Mouse (Mus musculus): ENCODE results near the gene Mdm2. TPM values are rescaled to one million over a fixed set of nuclear protein-coding genes. Genes with fewer than 3 reads are reported as not detected.

Mdm2 gene
- polyA plus RNA-seq, 1 experiment = 36.0 TPM

DNA sequence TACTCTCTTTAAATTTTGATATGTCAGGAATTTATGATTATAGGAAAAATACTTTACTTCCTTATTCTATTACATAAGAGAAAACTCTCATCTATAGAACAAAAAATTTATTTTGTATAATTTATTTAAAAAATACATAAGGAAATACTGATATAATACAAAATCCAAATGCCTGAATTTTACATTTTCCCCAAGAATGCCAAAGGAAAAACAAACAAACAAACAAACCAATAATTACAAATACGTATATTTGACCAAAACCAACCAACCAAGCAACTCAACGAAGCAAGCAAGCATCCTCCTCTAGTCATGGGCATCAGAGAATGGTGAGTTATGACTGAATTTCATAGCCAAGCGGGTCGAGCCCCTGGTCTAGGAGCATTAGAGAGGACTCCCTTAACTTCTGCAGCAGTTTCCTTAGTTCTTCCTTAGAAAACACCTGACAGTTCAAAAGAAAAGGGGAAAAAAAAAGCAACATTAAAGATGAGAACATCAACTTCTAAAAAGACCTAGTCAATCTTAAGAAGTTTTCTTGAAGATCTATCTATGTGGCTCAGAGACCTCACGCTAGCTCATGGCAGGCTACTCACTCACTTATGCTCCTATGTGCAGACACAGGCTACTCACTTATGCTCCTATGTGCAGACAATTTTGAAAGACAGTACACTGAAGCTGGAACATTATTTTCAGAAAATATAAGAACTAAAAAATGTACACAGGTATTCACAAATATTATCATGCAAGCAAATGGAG is 40.1 kb upstream of the Mdm2 start:
- Histone ChIP-seq H3K79me3 (ENCODE audit: low read depth) (no peaks in the 10 kb centered on the region), H3K79me2 (ENCODE audit: control insufficient read depth, insufficient read depth) (peaks cover under 1% of the 10 kb centered on the region), H3ac (ENCODE audit: control insufficient read depth, insufficient read length, low read depth) (no peak overlapping the region), H3K4me3 (ENCODE audit: insufficient read depth, poor library complexity, severe bottlenecking) (no peak overlapping the region), H3K36me3 (ENCODE audit: control insufficient read depth, insufficient read depth) (peaks cover 72% of the 10 kb centered on the region), H3K27me3 (ENCODE audit: control insufficient read depth, insufficient read depth, insufficient read length) (no peaks in the 10 kb centered on the region)
- no peak for TF ChIP-seq MAX (IDR thresholded peaks at IDR 0.05)
- TF ChIP-seq CEBPB (IDR thresholded peaks at IDR 0.05; ENCODE audit: low read depth) = no peak
- TF ChIP-seq MYOG (IDR thresholded peaks at IDR 0.05; ENCODE audit: control insufficient read depth, extremely low read depth, insufficient read length) = no peak
- TF ChIP-seq MYOD1 (IDR thresholded peaks at IDR 0.05; ENCODE audit: control insufficient read depth, insufficient read length, low read depth) = no peak
- TF ChIP-seq USF1 (IDR thresholded peaks at IDR 0.05; ENCODE audit: low read depth) = no peak
- TF ChIP-seq FOSL1 (IDR thresholded peaks at IDR 0.05; ENCODE audit: insufficient read depth, low read length, poor library complexity, severe bottlenecking) = no peak
- no peak for TF ChIP-seq CTCF (IDR thresholded peaks at IDR 0.05; ENCODE audit: control insufficient read depth, insufficient read depth, insufficient read length)

DNA sequence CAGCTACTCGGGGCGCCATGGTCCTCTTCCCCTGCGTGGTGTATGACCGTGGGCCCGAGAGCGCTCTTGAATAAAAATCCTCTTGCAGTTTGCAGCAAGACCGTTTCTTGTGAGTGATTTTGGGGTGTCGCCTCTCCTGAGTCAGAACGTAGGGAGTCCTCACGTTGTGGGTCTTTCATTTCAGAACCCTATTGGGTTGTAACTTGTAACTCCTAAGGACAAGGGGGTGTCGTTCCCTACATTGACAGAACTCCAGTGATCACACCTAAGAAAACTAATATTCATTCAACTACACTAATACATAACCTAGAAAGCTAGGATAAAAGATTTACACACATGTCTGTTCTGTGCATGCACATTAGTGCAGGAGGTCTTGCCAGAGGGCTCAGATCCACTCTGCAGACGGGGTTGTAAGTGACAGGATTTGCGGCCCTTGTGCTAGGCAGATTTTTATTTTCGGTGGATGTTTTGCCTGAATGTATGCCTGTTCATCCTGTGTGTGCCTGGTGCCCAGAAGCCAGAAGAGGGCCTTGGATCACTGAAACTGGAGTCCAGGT is 39.3 kb upstream of the Mdm2 start:
- TF ChIP-seq FOSL1 (IDR thresholded peaks at IDR 0.05; ENCODE audit: insufficient read depth, low read length, poor library complexity, severe bottlenecking) = no peak
- Histone ChIP-seq H3K27me3 (ENCODE audit: control insufficient read depth, insufficient read depth, insufficient read length) (no peaks in the 10 kb centered on the region), H3K79me3 (ENCODE audit: low read depth) (peaks cover 6% of the 10 kb centered on the region), H3K79me2 (ENCODE audit: control insufficient read depth, insufficient read depth) (peaks cover 9% of the 10 kb centered on the region), H3K36me3 (ENCODE audit: control insufficient read depth, insufficient read depth) (peaks cover 63% of the 10 kb centered on the region), H3ac (ENCODE audit: control insufficient read depth, insufficient read length, low read depth) (no peak overlapping the region), H3K4me3 (ENCODE audit: insufficient read depth, poor library complexity, severe bottlenecking) (no peak overlapping the region)

DNA sequence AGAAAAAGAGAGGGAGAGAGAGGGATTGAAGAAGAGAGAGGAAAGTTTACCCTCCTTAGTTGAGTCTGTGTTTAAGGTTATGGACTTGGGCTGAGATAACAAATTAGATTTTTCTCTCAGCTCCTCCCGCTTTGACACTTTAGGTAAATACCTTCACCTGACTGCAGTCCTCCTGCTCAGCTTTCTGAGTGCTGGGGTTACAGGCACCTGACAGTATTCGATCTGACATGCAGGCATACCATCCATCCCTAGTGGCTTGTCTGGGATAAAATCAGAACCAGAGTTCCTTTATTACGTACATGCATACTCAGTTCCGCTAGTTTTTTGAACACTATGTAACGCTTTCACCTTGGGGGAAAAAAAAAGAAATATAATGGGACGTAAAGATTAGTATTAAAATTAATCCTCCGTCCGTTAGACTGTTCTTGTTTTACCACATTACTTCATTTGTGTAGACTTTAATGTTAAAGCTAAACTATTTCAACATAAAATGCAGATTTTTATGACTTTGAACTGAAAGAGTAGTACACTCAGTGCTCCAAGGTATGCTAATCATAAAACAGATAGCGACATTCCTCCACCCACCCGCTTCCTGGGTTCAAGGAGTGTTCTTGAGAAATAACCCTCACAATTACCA is 38.6 kb upstream of the Mdm2 start:
- Histone ChIP-seq H3K4me3 (ENCODE audit: insufficient read depth, poor library complexity, severe bottlenecking) (no peak overlapping the region), H3ac (ENCODE audit: control insufficient read depth, insufficient read length, low read depth) (no peak overlapping the region), H3K79me2 (ENCODE audit: control insufficient read depth, insufficient read depth) (peaks cover 16% of the 10 kb centered on the region), H3K27me3 (ENCODE audit: control insufficient read depth, insufficient read depth, insufficient read length) (no peaks in the 10 kb centered on the region), H3K79me3 (ENCODE audit: low read depth) (peaks cover 12% of the 10 kb centered on the region), H3K36me3 (ENCODE audit: control insufficient read depth, insufficient read depth) (peaks cover 60% of the 10 kb centered on the region)
- TF ChIP-seq CEBPB (IDR thresholded peaks at IDR 0.05; ENCODE audit: low read depth) = no peak
- no peak for TF ChIP-seq FOSL1 (IDR thresholded peaks at IDR 0.05; ENCODE audit: insufficient read depth, low read length, poor library complexity, severe bottlenecking)
- TF ChIP-seq USF1 (IDR thresholded peaks at IDR 0.05; ENCODE audit: low read depth) = no peak
- no peak for TF ChIP-seq CTCF (IDR thresholded peaks at IDR 0.05; ENCODE audit: control insufficient read depth, insufficient read depth, insufficient read length)
- TF ChIP-seq MYOD1 (IDR thresholded peaks at IDR 0.05; ENCODE audit: control insufficient read depth, insufficient read length, low read depth) = no peak
- TF ChIP-seq MYOG (IDR thresholded peaks at IDR 0.05; ENCODE audit: control insufficient read depth, extremely low read depth, insufficient read length) = no peak
- no peak for TF ChIP-seq MAX (IDR thresholded peaks at IDR 0.05)

GRCm38 (mm10) chr10:117748276-117749049 is 37.9 kb upstream of the Mdm2 start:
- Histone ChIP-seq H3K27me3 (ENCODE audit: control insufficient read depth, insufficient read depth, insufficient read length) (no peaks in the 10 kb centered on the region), H3K79me2 (ENCODE audit: control insufficient read depth, insufficient read depth) (peaks cover 23% of the 10 kb centered on the region), H3K4me3 (ENCODE audit: insufficient read depth, poor library complexity, severe bottlenecking) (no peak overlapping the region), H3ac (ENCODE audit: control insufficient read depth, insufficient read length, low read depth) (no peak overlapping the region), H3K36me3 (ENCODE audit: control insufficient read depth, insufficient read depth) (peaks cover 64% of the 10 kb centered on the region), H3K79me3 (ENCODE audit: low read depth) (peaks cover 16% of the 10 kb centered on the region)
- TF ChIP-seq CTCF (IDR thresholded peaks at IDR 0.05; ENCODE audit: control insufficient read depth, insufficient read depth, insufficient read length) = no peak
- no peak for TF ChIP-seq MAX (IDR thresholded peaks at IDR 0.05)
- no peak for TF ChIP-seq MYOD1 (IDR thresholded peaks at IDR 0.05; ENCODE audit: control insufficient read depth, insufficient read length, low read depth)
- TF ChIP-seq FOSL1 (IDR thresholded peaks at IDR 0.05; ENCODE audit: insufficient read depth, low read length, poor library complexity, severe bottlenecking) = no peak
- no peak for TF ChIP-seq USF1 (IDR thresholded peaks at IDR 0.05; ENCODE audit: low read depth)
- TF ChIP-seq CEBPB (IDR thresholded peaks at IDR 0.05; ENCODE audit: low read depth) = no peak
- no peak for TF ChIP-seq MYOG (IDR thresholded peaks at IDR 0.05; ENCODE audit: control insufficient read depth, extremely low read depth, insufficient read length)

DNA sequence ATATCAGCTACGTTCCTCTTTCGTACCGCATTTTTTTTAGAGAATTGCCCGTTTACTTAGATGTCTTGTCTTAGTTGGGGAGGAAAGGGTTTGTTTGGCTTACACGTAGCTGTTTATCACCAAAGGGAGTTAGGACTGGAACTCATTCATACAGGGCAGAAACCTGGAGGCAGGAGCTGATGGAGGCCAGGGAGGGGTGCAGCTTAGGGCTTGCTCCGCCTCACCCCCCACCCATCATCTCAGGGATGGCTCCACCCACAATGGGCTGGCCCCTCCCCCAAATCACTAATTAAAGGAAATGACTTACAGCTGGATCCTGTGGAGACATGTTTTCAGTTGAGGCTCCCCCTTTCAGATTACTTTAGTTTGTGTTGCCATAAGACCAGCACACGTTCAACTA is 37.2 kb upstream of the Mdm2 start:
- peaks cover 30% of the 10 kb centered on the region for H3K79me2 ChIP-seq (ENCODE audit: control insufficient read depth, insufficient read depth)
- no peak overlapping the region for H3K4me3 ChIP-seq (ENCODE audit: insufficient read depth, poor library complexity, severe bottlenecking)
- peaks cover 59% of the 10 kb centered on the region for H3K36me3 ChIP-seq (ENCODE audit: control insufficient read depth, insufficient read depth)
- H3K79me3 ChIP-seq (ENCODE audit: low read depth) = peaks cover 17% of the 10 kb centered on the region
- no peak for TF ChIP-seq MYOD1 (IDR thresholded peaks at IDR 0.05; ENCODE audit: control insufficient read depth, insufficient read length, low read depth)
- no peak for TF ChIP-seq CTCF (IDR thresholded peaks at IDR 0.05; ENCODE audit: control insufficient read depth, insufficient read depth, insufficient read length)
- no peak for TF ChIP-seq MAX (IDR thresholded peaks at IDR 0.05)
- no peak for TF ChIP-seq FOSL1 (IDR thresholded peaks at IDR 0.05; ENCODE audit: insufficient read depth, low read length, poor library complexity, severe bottlenecking)
- no peak for TF ChIP-seq CEBPB (IDR thresholded peaks at IDR 0.05; ENCODE audit: low read depth)
- TF ChIP-seq MYOG (IDR thresholded peaks at IDR 0.05; ENCODE audit: control insufficient read depth, extremely low read depth, insufficient read length) = no peak
- no peak for TF ChIP-seq USF1 (IDR thresholded peaks at IDR 0.05; ENCODE audit: low read depth)
- no peak overlapping the region for H3ac ChIP-seq (ENCODE audit: control insufficient read depth, insufficient read length, low read depth)
- no peaks in the 10 kb centered on the region for H3K27me3 ChIP-seq (ENCODE audit: control insufficient read depth, insufficient read depth, insufficient read length)

Data from C2C12 (cell line).